Mouse (Mus musculus) hindbrain, embryonic 11.5 days (tissue): ENCODE data around the gene Ociad2. TPM values are rescaled to one million over a fixed set of nuclear protein-coding genes. Genes with fewer than 3 reads are reported as not detected.
A peak's percentile ranks its signal among the peaks of the same experiment; 100 is the strongest.

Source experiments
- ATAC-seq: fragments of 200-750 bp; cut with Nextera tagmentation; 2 replicates; pipeline ENCODE4 v1.8.0; 2017; ENCODE audit warnings: mild to moderate bottlenecking, moderate TSS enrichment, moderate library complexity; ENCODE audit not compliant: low FRiP score
- DNase-seq: peaks from one replicate; pipeline ENCODE4 v3.0.0-alpha.2; 2015; ENCODE audit warnings: low spot score
- H3K27ac ChIP-seq: fragments of 300-500 bp; sonication (generic); 2 replicates; pipeline ENCODE4 v1.5.1; 2014; ENCODE audit warnings: mild to moderate bottlenecking, low read depth, low read length
- H3K27me3 ChIP-seq: fragments of 300-500 bp; sonication (generic); 2 replicates; pipeline ENCODE4 v1.6.1; 2014; ENCODE audit warnings: mild to moderate bottlenecking, low read length, moderate library complexity, mixed read lengths; ENCODE audit not compliant: control insufficient read depth, insufficient read depth
- H3K36me3 ChIP-seq: fragments of 300-500 bp; sonication (generic); 2 replicates; pipeline ENCODE4 v1.6.1; 2014; ENCODE audit warnings: mild to moderate bottlenecking, low read length, moderate library complexity, mixed read lengths; ENCODE audit not compliant: control insufficient read depth, insufficient read depth
- H3K4me1 ChIP-seq: fragments of 300-500 bp; sonication (generic); replicated peaks from 2 replicates; pipeline ENCODE4 v1.6.1; 2014; ENCODE audit warnings: low read length, mixed read lengths; ENCODE audit not compliant: control insufficient read depth, insufficient read depth
- H3K4me2 ChIP-seq: fragments of 300-500 bp; sonication (generic); replicated peaks from 2 replicates; pipeline ENCODE4 v1.6.1; 2014; ENCODE audit warnings: mild to moderate bottlenecking, low read depth, low read length
- H3K4me3 ChIP-seq: fragments of 300-500 bp; sonication (generic); 2 replicates; pipeline ENCODE4 v1.5.1; 2014; ENCODE audit warnings: low read depth, low read length
- H3K9ac ChIP-seq: fragments of 300-500 bp; sonication (generic); 2 replicates; pipeline ENCODE4 v1.6.1; 2014; ENCODE audit warnings: low read depth, low read length
- H3K9me3 ChIP-seq: fragments of 300-500 bp; sonication (generic); 2 replicates; pipeline ENCODE4 v1.6.1; 2016; ENCODE audit warnings: low read length; ENCODE audit not compliant: control insufficient read depth
- WGBS: fragments of 180-500 bp; shearing (Covaris S2); extraction: QIAGEN DNeasy Blood & Tissue Kit; methylation state at CpG from one replicate; pipeline ENCODE4 v1.1.7; 2014; 5-methylcytosine and 5-hydroxymethylcytosine counted together
- polyA plus RNA-seq: library from polyadenylated mRNA; unstranded; fragments of >200 nt; fragmentation: Nextera tagmentation; extraction: Ambion mirVana; gene quantifications from 2 replicates; pipeline ENCODE4 v1.2.1, GENCODE M21; 2014

The Ociad2 gene
- polyA plus RNA-seq, 1 experiment from 2014 or later: 9.8 TPM

DNA sequence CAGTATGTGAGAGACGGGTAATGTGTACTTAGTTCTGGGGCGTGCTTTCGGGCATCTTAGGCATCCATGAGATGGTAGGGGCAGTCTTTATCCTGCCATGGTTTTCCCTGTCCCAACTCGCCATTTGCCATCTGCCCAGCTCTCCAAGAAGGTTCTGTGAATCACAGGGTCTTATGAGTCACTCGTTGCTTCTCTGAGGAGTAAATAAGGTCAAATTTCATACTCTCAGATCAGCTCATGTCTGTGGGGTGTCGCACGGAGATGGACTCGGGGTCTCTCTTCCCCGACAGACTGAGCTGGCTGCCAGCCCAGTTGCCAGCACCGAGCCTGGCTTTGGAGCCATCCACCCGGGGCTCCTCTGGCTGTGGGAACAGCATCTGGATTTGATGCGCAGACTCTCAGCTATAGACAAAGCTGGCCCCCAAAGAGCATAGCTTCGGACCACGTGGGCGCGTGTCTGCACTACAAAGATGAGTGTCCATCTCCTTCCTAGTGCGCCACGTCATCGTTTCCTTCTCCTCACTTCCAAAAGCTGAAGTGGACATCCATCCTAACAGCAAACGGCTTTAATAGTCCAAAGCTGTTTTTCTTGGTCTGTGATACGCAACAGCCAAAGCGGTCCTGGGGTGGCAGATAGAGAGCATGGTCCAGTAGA lies 2.0 kb upstream of the Ociad2 start:
- Histone ChIP-seq H3K4me2 (no peak overlapping the region), H3K27ac (no peak overlapping the region), H3K27me3 (no peaks in the 10 kb centered on the region)

DNA sequence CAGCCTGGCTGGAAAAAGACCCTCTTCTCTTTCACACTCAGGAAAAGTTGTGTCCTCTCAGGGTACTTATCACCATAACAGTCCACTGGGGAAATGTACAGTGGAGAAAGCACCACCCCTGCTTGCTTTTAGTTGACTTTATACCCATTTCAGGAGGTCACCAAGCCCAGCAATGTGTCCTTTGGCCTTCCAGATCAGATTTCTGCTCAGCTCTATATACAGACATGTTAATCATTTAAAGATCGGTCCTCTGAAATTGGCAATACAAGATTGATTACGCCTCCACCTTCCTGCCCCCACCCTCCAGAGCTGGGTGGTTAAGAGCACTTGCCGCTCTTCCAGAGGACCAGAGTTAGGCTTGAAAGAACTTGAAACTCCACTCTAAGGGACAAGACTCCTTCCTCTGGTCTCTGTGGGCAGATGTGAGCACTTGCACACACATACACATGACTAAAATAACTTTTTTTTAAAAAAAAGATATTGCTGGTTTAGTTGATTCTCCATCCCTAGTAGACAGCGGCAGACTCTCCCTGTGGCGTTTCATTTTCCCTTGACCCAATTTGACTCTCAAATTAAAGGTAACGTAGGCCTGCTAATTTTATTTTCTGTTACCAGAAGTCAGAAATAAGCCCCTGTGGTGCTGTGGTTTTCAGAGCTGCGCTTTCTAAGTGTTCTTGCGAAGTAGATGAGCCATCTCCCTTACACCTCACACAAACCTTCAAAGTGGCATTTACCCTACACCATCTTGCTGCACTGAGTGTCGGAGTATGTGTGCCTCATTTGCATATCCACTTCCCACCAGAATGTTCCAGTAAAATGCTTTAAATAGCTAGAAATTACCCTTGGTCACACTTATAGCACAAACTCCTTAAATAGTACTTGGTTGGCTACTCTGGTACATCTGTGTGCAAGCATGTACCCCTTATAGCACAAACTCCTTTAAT lies 777 bp downstream of the Ociad2 start:
- H3K4me2 ChIP-seq: no peak overlapping the region
- DNase-seq (no peak), ATAC-seq (no peak)
- no peak overlapping the region for H3K9ac ChIP-seq
- no peak overlapping the region for H3K4me3 ChIP-seq
- H3K27ac ChIP-seq: no peak overlapping the region
- no peaks in the 10 kb centered on the region for H3K36me3 ChIP-seq
- 91% methylated on average over 9 of the region's 9 CpGs for WGBS
- H3K4me1 ChIP-seq: no peaks in the 10 kb centered on the region
- no peaks in the 10 kb centered on the region for H3K9me3 ChIP-seq
- H3K27me3 ChIP-seq: no peaks in the 10 kb centered on the region

More for the DNA sequence above, 2.0 kb upstream of the Ociad2 start:
- DNase-seq (no peak), ATAC-seq (no peak)
- 92% methylated on average over 22 of the region's 22 CpGs for WGBS
- no peaks in the 10 kb centered on the region for H3K4me1 ChIP-seq
- no peaks in the 10 kb centered on the region for H3K36me3 ChIP-seq
- H3K9ac ChIP-seq: no peak overlapping the region
- no peak overlapping the region for H3K4me3 ChIP-seq
- no peaks in the 10 kb centered on the region for H3K9me3 ChIP-seq

DNA sequence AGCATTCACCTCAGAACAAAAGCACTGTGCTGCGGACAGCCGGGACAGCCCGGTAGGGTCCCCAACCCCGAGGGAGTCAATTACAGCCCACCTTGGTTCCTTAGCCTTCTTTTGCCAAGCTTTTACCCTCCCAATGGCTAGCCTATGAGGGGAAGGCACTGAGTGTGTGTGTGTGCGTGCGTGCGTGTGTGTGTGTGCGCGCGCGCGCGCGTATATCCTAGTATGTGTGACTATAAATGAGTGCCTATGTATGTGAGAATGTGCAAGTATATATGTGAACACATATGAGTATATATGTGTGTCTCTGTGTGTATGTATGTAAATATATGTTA lies 2.0 kb downstream of the Ociad2 start:
- Histone ChIP-seq H3K36me3 (no peaks in the 10 kb centered on the region), H3K9me3 (no peaks in the 10 kb centered on the region), H3K9ac (peak overlapping the region; percentile 83), H3K4me1 (no peaks in the 10 kb centered on the region), H3K27ac (no peak overlapping the region), H3K4me3 (peak overlapping the region; percentile 52), H3K27me3 (no peaks in the 10 kb centered on the region), H3K4me2 (peak overlapping the region; percentile 83)
- DNase-seq: peak; percentile 51
- peak; percentile 72 for ATAC-seq
- WGBS: 48% methylated on average over 14 of the region's 14 CpGs

DNA sequence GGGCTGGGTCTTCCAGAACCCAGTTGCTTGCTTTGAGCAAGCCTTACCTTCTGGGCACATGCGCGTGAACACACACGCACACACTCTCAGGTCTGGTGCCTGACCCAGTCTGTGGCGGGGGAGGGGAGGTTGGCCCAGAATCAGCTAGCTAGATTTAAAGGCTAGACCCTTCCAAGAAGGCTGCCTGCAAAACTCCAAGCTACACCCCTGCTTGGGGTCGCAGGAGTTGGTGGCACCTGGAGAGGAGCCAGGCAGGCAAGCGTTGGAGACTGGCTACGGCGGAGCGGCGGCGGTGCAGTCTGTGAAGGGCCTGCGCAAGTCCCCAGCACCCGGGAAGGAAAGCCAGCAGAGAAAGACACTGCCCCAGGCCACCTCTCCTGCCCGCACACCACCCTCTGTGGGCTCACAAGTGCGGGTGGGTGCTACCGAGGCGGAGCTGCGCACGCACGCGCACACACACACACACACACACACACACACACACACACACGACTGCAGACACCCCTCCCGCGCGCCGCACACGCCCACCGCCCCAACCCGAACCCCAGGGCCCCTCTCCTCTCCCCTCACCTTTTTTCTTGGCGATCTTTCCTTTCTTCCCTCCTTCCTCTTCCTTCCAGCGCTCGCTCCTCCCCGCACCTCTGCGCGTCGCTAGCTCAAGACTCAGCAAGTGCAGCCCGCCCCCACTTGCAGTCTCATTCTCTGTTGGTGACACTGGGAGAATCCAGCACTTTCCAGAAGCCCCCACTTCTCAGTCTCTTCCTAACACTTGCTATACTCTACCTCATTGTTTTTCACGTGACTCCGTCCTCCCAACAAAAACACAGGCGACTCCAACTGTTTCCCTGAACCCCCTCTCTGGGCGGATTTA lies 2.6 kb downstream of the Ociad2 start:
- 7% methylated on average over 26 of the region's 41 CpGs for WGBS
- H3K27ac ChIP-seq: no peak overlapping the region; the same call in 1 of the 2 replicates

GRCm38 (mm10) chr5:73336448-73336847 lies 4.4 kb downstream of the Ociad2 start:
- no peak for DNase-seq
- Histone ChIP-seq H3K36me3 (no peaks in the 10 kb centered on the region), H3K9ac (no peak overlapping the region), H3K27me3 (no peaks in the 10 kb centered on the region), H3K4me2 (no peak overlapping the region), H3K9me3 (no peaks in the 10 kb centered on the region), H3K27ac (no peak overlapping the region), H3K4me3 (no peak overlapping the region), H3K4me1 (no peaks in the 10 kb centered on the region)
- no peak for ATAC-seq
- WGBS: 86% methylated on average over 5 of the region's 5 CpGs

More for the DNA sequence above, 2.6 kb downstream of the Ociad2 start:
- H3K4me3 ChIP-seq: peak overlapping the region; percentile 52
- no peaks in the 10 kb centered on the region for H3K36me3 ChIP-seq
- H3K9me3 ChIP-seq: no peaks in the 10 kb centered on the region
- no peaks in the 10 kb centered on the region for H3K4me1 ChIP-seq
- peak; percentile 73 for ATAC-seq
- peak overlapping the region; percentile 83 for H3K9ac ChIP-seq
- peak overlapping the region; percentile 83 for H3K4me2 ChIP-seq
- H3K27me3 ChIP-seq: no peaks in the 10 kb centered on the region
- DNase-seq: peak; percentile 58

GRCm38 (mm10) chr5:73331002-73331401 lies 9.8 kb downstream of the Ociad2 start:
- Histone ChIP-seq H3K27me3 (no peaks in the 10 kb centered on the region), H3K4me1 (no peaks in the 10 kb centered on the region), H3K36me3 (no peaks in the 10 kb centered on the region), H3K27ac (no peak overlapping the region), H3K9ac (no peak overlapping the region), H3K4me3 (no peak overlapping the region), H3K4me2 (no peak overlapping the region), H3K9me3 (no peaks in the 10 kb centered on the region)
- WGBS: 74% methylated on average over 4 of the region's 4 CpGs
- ATAC-seq: no peak
- no peak for DNase-seq

- no peaks in the 10 kb centered on the region for H3K36me3 ChIP-seq
- no peak overlapping the region for H3K27ac ChIP-seq
- ATAC-seq: no peak
- no peaks in the 10 kb centered on the region for H3K4me1 ChIP-seq
- no peaks in the 10 kb centered on the region for H3K27me3 ChIP-seq
- H3K4me3 ChIP-seq: no peak overlapping the region
- DNase-seq: no peak
- no peaks in the 10 kb centered on the region for H3K9me3 ChIP-seq
- H3K4me2 ChIP-seq: no peak overlapping the region
- 86% methylated on average over 8 of the region's 8 CpGs for WGBS
- no peak overlapping the region for H3K9ac ChIP-seq
These were observed 16.2 kb downstream of the Ociad2 start for GRCm38 (mm10) chr5:73324526-73325170.

GRCm38 (mm10) chr5:73323602-73324001 lies 17.2 kb downstream of the Ociad2 start:
- Histone ChIP-seq H3K9ac (no peak overlapping the region), H3K36me3 (no peaks in the 10 kb centered on the region), H3K4me3 (no peak overlapping the region), H3K4me2 (no peak overlapping the region), H3K9me3 (no peaks in the 10 kb centered on the region), H3K27ac (no peak overlapping the region), H3K27me3 (no peaks in the 10 kb centered on the region), H3K4me1 (no peaks in the 10 kb centered on the region)
- DNase-seq (no peak), ATAC-seq (no peak)
- 84% methylated on average over 5 of the region's 5 CpGs for WGBS
